Mouse (Mus musculus) embryo, embryonic 10 days (tissue): Measurements from ENCODE around the gene Xpr1.
"Not testable (repeated sequence)": the region's sequence is repeated elsewhere in the genome, so short reads cannot be mapped to it uniquely, and the experiment has no call there.

ENCODE experiments used
- DNase-seq: peaks from one replicate; pipeline ENCODE4 v3.0.0-alpha.2; 2015; ENCODE audit warnings: low spot score

Gene Xpr1

GRCm38 (mm10) chr1:155320091-155320833 is 97.0 kb downstream of the Xpr1 start:
- DNase-seq: no peak

DNA sequence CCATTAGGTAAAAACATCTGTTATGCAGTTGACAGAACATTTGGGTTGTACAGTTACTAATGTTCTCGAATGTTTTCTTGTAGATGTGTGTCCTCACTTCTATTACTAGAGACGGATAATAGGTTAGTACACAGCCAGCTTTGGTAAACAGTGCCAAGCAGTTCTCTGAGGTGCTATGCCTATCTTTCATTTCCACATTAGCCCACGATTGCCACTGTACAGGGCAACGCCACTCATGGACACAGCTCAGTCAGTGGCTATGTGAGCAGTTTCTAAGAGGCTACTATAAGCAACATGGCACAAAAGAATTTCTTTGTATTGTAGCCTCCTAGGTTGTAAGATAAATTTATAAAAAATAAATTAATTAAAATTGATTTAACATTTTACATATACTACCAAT is 97.7 kb downstream of the Xpr1 start:
- DNase-seq: no peak

DNA sequence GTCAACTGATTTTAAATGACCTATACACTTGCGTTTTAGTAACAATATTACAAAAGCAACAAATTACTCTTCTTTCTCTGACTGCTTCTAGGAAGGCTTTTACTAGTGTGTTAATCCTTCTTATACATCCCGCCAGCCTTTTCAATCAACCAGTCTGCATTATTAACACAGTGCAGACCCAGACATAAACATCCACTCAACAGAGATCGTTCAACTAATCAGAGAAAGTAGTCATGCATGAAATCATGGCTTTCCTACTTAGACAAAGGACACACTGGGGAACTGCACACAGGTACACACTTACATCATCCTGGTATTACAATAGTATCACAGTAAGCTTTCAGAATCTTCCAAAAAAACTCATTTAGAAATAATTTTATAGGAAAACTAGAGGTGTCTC is 105.5 kb downstream of the Xpr1 start:
- no peak for DNase-seq

- DNase-seq: peak; percentile 58
Observed at GRCm38 (mm10) chr1:155306879-155307278, 110.3 kb downstream of the Xpr1 start.

DNA sequence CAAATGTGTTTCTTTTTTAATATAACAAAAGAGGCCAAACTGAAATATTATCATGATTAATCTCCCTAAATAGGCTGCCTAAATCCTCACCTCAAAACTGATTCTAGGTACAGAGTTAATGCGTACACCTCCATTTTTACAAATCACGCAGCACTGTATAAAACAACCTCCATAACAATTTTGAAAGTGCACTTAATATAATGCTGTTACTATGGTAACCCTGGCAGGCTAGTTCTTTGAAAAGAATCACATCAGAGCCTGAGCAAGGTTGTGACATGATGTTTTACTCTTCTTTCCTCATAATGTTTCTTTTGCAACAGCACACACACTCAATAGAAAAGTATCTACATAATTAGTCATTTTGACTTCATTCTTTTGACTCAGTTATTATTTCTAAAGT is 113.8 kb downstream of the Xpr1 start:
- DNase-seq: no peak

GRCm38 (mm10) chr1:155297615-155298014 is 119.6 kb downstream of the Xpr1 start:
- no peak for DNase-seq

GRCm38 (mm10) chr1:155297203-155297602 is 120.0 kb downstream of the Xpr1 start:
- no peak for DNase-seq

- DNase-seq: peak; percentile 85
Observed at GRCm38 (mm10) chr1:155293446-155293845, 123.8 kb downstream of the Xpr1 start.

DNA sequence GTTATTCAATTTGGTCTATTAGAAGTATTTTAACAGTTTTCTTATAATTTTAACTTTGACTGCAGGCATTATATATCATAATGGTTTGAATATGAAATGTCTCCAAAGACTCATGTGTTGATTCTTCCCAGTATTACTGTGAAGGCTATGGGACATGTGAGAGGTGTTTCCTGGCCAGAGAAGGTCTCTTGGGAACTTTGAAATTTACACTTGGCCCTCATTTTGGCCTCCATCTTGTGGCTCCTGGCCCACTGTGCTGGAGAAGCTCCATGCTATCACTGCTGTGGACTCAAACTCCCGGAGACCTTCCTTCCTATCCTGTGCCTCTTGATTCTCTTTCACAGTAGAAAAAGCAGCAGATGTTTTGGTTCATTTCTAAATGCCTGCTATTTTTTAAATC is 127.8 kb downstream of the Xpr1 start:
- DNase-seq: no peak

- peak; percentile 2 for DNase-seq
Observed at GRCm38 (mm10) chr1:155288033-155288432, 129.2 kb downstream of the Xpr1 start.

GRCm38 (mm10) chr1:155283808-155284207 is 133.4 kb downstream of the Xpr1 start:
- DNase-seq: no peak

GRCm38 (mm10) chr1:155281003-155281793 is 136.0 kb downstream of the Xpr1 start:
- peak; percentile 94 for DNase-seq

DNA sequence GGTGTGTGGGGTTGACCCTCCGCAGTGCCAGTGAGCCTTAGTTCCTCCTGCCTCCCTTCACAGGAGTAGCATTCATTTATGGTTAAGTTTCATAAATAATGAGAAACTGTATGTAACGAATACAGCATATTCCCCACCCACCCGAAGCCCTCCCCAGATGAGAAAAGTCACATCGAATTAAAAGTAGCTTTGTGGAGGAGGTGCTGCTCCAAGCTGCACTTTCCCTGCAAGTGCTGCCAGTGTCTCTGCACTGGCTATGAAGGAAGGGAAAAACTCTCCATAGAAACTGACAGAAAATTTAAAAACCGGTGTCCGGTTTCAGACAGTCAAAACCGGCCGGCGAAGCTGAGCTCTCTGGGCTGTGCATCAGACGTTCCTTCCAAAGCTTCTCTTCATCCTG is 136.9 kb downstream of the Xpr1 start:
- DNase-seq: no peak

DNA sequence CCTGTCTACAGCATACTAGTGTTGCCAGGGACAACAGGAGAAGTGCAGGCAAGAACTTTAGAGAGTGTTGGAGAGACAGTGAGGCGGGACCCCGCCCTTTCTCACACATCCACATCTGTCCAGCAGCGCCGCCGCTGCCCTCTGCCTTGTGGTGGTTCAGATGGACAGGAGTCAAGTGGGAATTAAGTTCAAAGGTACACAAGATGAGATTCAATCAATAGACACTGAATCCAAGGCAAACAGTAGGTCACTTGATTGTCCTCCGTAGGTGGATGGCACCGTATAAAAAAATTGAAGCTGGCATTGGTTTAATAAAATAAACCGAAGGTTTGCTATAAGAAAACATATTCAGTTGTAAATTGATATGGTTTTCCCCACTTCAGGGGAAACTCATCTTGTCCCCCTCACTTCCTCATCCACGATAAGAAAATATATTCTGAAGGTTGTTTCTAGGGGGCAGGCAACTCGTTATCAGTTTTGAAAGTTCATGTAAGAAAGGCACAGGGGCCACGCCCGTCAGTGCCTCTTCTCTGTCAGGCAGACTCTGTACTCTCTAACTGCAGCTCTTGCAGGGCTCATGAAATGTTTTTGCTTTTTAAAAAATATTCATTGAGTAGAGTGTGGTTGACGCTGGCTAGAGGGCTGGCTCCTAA is 140.7 kb downstream of the Xpr1 start:
- DNase-seq: no peak

- DNase-seq: no peak
Observed at GRCm38 (mm10) chr1:155275793-155276192, 141.4 kb downstream of the Xpr1 start.

GRCm38 (mm10) chr1:155274976-155275375 is 142.2 kb downstream of the Xpr1 start:
- DNase-seq: no peak

DNA sequence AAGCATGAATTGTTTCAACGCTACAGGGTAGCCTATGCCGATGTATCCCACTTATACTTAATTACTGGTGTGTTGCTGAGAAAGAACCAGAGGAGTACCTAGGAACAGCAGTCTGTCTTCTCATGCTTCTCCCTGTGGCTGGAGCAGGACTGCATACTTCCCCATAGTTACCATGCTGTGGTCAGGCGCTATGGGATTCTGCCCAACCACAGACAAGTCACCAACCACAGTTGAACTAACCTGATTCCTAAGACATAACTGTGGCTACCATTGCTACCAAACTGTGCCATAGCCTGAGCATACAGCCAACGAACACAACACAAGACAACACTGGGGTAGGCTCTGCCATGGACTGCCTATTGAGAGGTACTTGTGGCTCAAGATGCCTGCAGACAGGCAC is 144.3 kb downstream of the Xpr1 start:
- DNase-seq: no peak

- not testable (repeated sequence) for DNase-seq
Observed at GRCm38 (mm10) chr1:155262496-155262895, 154.7 kb downstream of the Xpr1 start.

GRCm38 (mm10) chr1:155254309-155254708 is 162.9 kb downstream of the Xpr1 start:
- DNase-seq: no peak

GRCm38 (mm10) chr1:155253126-155253525 is 164.1 kb downstream of the Xpr1 start:
- DNase-seq: no peak

- DNase-seq: no peak
Observed at GRCm38 (mm10) chr1:155252631-155253121, 164.5 kb downstream of the Xpr1 start.

- DNase-seq: no peak
Observed at GRCm38 (mm10) chr1:155251596-155251995, 165.6 kb downstream of the Xpr1 start.
